Mouse (Mus musculus) retina, postnatal 7 days (tissue): ENCODE measurements at regions not wholly inside any gene's neighbourhood (a gene's known extent, or its start where the extent isn't known, plus 50 kb on each side); places are given as distances from the start of the nearest gene placed in this dataset.

Source experiments
- DNase-seq: peaks from one replicate; pipeline ENCODE4 v3.0.0-alpha.2; 2012; ENCODE audit warnings: low read depth, low spot score

GRCm38 (mm10) chr4:152731082-152731720 lies 253.5 kb upstream of the Kcnab2 start:
- DNase-seq: no peak

- no peak for DNase-seq
These were observed 251.8 kb upstream of the Kcnab2 start for GRCm38 (mm10) chr4:152729421-152729820.

GRCm38 (mm10) chr4:152725881-152726280 lies 248.2 kb upstream of the Kcnab2 start:
- no peak for DNase-seq

GRCm38 (mm10) chr4:152725423-152725822 lies 247.8 kb upstream of the Kcnab2 start:
- no peak for DNase-seq

GRCm38 (mm10) chr4:152724741-152725140 lies 247.1 kb upstream of the Kcnab2 start:
- no peak for DNase-seq

- DNase-seq: no peak
These were observed 246.4 kb upstream of the Kcnab2 start for GRCm38 (mm10) chr4:152724026-152724425.

- no peak for DNase-seq
These were observed 242.9 kb upstream of the Kcnab2 start for GRCm38 (mm10) chr4:152720528-152720927.

GRCm38 (mm10) chr4:152719416-152720127 lies 241.9 kb upstream of the Kcnab2 start:
- no peak for DNase-seq

GRCm38 (mm10) chr4:152710339-152710738 lies 232.7 kb upstream of the Kcnab2 start:
- DNase-seq: no peak

- no peak for DNase-seq
These were observed 222.5 kb upstream of the Kcnab2 start for GRCm38 (mm10) chr4:152700217-152700616.

- DNase-seq: no peak
These were observed 219.7 kb upstream of the Kcnab2 start for GRCm38 (mm10) chr4:152697247-152697960.

- no peak for DNase-seq
These were observed 214.1 kb upstream of the Kcnab2 start for GRCm38 (mm10) chr4:152691735-152692134.

GRCm38 (mm10) chr4:152691302-152691701 lies 213.6 kb upstream of the Kcnab2 start:
- no peak for DNase-seq

GRCm38 (mm10) chr4:152690766-152691165 lies 213.1 kb upstream of the Kcnab2 start:
- no peak for DNase-seq

GRCm38 (mm10) chr4:152689831-152690230 lies 212.2 kb upstream of the Kcnab2 start:
- DNase-seq: no peak

- DNase-seq: no peak
These were observed 208.9 kb upstream of the Kcnab2 start for GRCm38 (mm10) chr4:152686509-152687081.

GRCm38 (mm10) chr4:152674140-152674539 lies 196.5 kb upstream of the Kcnab2 start:
- no peak for DNase-seq

GRCm38 (mm10) chr4:152663482-152663881 lies 185.8 kb upstream of the Kcnab2 start:
- DNase-seq: no peak

- DNase-seq: no peak
These were observed 185.4 kb upstream of the Kcnab2 start for GRCm38 (mm10) chr4:152663069-152663468.

GRCm38 (mm10) chr4:152662439-152662838 lies 184.8 kb upstream of the Kcnab2 start:
- DNase-seq: no peak

GRCm38 (mm10) chr4:152650198-152650597 lies 172.5 kb upstream of the Kcnab2 start:
- no peak for DNase-seq

- no peak for DNase-seq
These were observed 169.9 kb upstream of the Kcnab2 start for GRCm38 (mm10) chr4:152647620-152648019.
